Mouse (Mus musculus) stomach, postnatal 0 days (tissue): ENCODE measurements around the gene Nfxl1.
A peak's percentile ranks its signal among the peaks of the same experiment; 100 is the strongest.
"Not testable (repeated sequence)": the region's sequence is repeated elsewhere in the genome, so short reads cannot be mapped to it uniquely, and the experiment has no call there.

Source experiments
- CTCF ChIP-seq: IDR thresholded peaks from 2 replicates; pipeline ENCODE4 v1.5.1; 2016; ENCODE audit warnings: antibody characterized with exemption, low read depth, mild to moderate bottlenecking, moderate library complexity
- EP300 ChIP-seq: optimal IDR thresholded peaks from 2 replicates; pipeline ENCODE3; 2016; ENCODE audit warnings: antibody characterized with exemption

GRCm38 (mm10) chr5:72586122-72586521 lies 26.6 kb upstream of the Nfxl1 start:
- peak; percentile 63 for TF ChIP-seq CTCF
- TF ChIP-seq EP300 = not testable (repeated sequence)
